8 mouse cellular contexts compared by ENCODE assay signal in the genomic region with DNA sequence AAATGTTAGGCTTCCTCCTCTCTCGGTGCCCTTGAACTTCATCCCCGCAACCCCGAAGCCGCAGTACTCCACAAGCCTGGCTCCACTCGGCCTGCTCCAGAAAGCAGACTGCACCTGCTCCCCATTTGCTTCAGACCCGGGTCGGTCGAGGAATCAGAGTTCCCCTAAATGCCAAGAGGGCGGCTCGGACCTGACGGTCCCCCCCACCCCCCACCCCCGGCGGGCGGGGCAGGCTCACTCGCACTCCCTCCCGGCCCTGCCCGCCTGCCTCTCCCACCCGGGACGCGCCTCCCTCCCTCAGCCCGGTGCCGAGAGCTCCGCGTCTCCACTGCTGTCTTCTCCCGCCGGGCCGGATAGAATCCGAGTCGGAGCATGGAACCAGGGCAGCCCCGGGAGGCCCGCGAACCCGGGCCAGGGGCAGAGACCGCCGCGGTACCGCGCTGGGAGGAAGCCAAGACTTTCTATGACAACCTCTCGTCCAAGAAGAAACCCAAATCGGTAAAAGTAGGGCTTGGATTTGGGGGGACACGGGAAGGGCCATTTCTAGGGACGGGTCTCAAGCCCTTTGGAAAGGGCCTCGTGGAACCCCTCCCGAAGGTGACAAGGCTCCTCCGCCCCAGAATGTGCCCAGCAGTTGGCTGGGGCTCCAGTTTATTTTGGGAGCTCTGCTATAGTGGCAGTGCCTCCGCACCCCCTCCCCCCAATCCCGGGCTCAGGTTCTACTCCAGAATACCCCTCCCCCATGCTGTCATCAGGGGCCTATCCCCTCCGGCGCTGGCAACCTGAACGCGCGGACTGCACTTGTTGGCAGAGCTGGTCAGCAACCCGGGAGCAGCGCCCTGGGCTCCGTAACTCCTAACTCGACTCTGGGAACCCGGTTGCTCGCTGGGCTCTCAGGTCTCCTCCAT. TPM values are rescaled to one million over a fixed set of nuclear protein-coding genes. Genes with fewer than 3 reads are reported as not detected.
DNase-seq lines count a peak whose midpoint lies in the region; ATAC-seq and TF ChIP-seq lines count a peak whose summit lies in the region.

A gene (plus strand): TSS at position 319 of the 908 bp plus-strand sequence.

- H3K4me2 ChIP-seq in embryonic facial prominence, embryonic 14.5 days (ENCODE audit: low read depth, low read length), result peak within 1 kb of the TSS; percentile 85
- peak within 1 kb of the TSS; percentile 92 for H3K4me2 ChIP-seq in heart, embryonic 14.5 days (ENCODE audit: low read length)
- peak within 1 kb of the TSS; percentile 85 for H3K4me2 ChIP-seq in stomach, embryonic 16.5 days (ENCODE audit: low read depth, low read length)

- no peaks in the 10 kb centered on the region for H3K9me3 ChIP-seq in ES-E14 (ENCODE audit: control insufficient read depth, insufficient read depth, low read depth, low read length)
- H3K9me3 ChIP-seq in embryonic facial prominence, embryonic 14.5 days (ENCODE audit: control insufficient read depth, low read length), result no peaks in the 10 kb centered on the region
- H3K9me3 ChIP-seq in heart, embryonic 14.5 days (ENCODE audit: control insufficient read depth, low read length), result no peaks in the 10 kb centered on the region
- no peaks in the 10 kb centered on the region for H3K9me3 ChIP-seq in stomach, embryonic 16.5 days (replicated peaks; ENCODE audit: control insufficient read depth, low read length)

- H3K36me3 ChIP-seq in ES-E14 (ENCODE audit: control insufficient read depth, insufficient read depth, low read length, poor library complexity, severe bottlenecking), result no peaks in the 10 kb centered on the region
- no peaks in the 10 kb centered on the region for H3K36me3 ChIP-seq in embryonic facial prominence, embryonic 14.5 days (ENCODE audit: control insufficient read depth, insufficient read depth, low read length)
- H3K36me3 ChIP-seq in heart, embryonic 14.5 days (ENCODE audit: control insufficient read depth, insufficient read depth, low read length), result no peaks in the 10 kb centered on the region
- H3K36me3 ChIP-seq in stomach, embryonic 16.5 days (ENCODE audit: control insufficient read depth, insufficient read depth, low read length), result no peaks in the 10 kb centered on the region
- no peaks in the 10 kb centered on the region for H3K36me3 ChIP-seq in thymus, adult 2 months (ENCODE audit: control insufficient read depth, insufficient read depth, low read length)

- in situ Hi-C loops in ES-E14 (cut with MboI; ENCODE audit: low sequenced_read_pairs in 2 of 2, unreplicated experiment in 2 of 2), result no loop called here

- H3K4me1 ChIP-seq in ES-E14 (ENCODE audit: control insufficient read depth in 2 of 2, insufficient read depth in 2 of 2, low read length in 2 of 2, poor library complexity in 1 of 2), result peaks cover 0 to 4% of the 10 kb centered on the region in 2 experiments; a peak in 1 of 4 replicates
- H3K4me1 ChIP-seq in embryonic facial prominence, embryonic 14.5 days (ENCODE audit: control insufficient read depth, insufficient read depth, low read length), result peaks cover 11% of the 10 kb centered on the region; the same call in 1 of the 2 replicates
- peaks cover 17 to 20% of the 10 kb centered on the region in 2 experiments for H3K4me1 ChIP-seq in heart, embryonic 14.5 days (ENCODE audit: control insufficient read depth in 2 of 2, insufficient read depth in 2 of 2, low read length in 2 of 2)
- H3K4me1 ChIP-seq in stomach, embryonic 16.5 days (ENCODE audit: control insufficient read depth, insufficient read depth, low read length), result peaks cover 6% of the 10 kb centered on the region; the same call in 1 of the 2 replicates
- no peaks in the 10 kb centered on the region for H3K4me1 ChIP-seq in thymus, adult 2 months (replicated peaks; ENCODE audit: control insufficient read depth, insufficient read depth, low read length)

- TF ChIP-seq CTCF in thymus, adult 2 months (IDR thresholded peaks at IDR 0.05; ENCODE audit: borderline replicate concordance, control insufficient read depth, extremely low read depth, insufficient read depth, low read length, poor library complexity), result no peak

- no peak within 1 kb of the TSS for H3K9ac ChIP-seq in ES-E14 (ENCODE audit: insufficient read depth, low read depth, low read length, poor library complexity, severe bottlenecking)
- peak within 1 kb of the TSS; percentile 57 for H3K9ac ChIP-seq in embryonic facial prominence, embryonic 14.5 days (ENCODE audit: low read depth, low read length)
- H3K9ac ChIP-seq in heart, embryonic 14.5 days (ENCODE audit: low read length), result peak within 1 kb of the TSS; percentile 78
- H3K9ac ChIP-seq in stomach, embryonic 16.5 days (ENCODE audit: low read length), result peak within 1 kb of the TSS; percentile 63

- peak within 1 kb of the TSS; percentile 38 to 41 for H3K4me3 ChIP-seq in ES-E14 (ENCODE audit: insufficient read depth in 1 of 2, low read depth in 1 of 2, low read length in 2 of 2, poor library complexity in 1 of 2, severe bottlenecking in 1 of 2)
- peak within 1 kb of the TSS; percentile 41 for H3K4me3 ChIP-seq in embryonic facial prominence, embryonic 14.5 days (ENCODE audit: low read depth, low read length)
- peak within 1 kb of the TSS; percentile 47 to 49 for H3K4me3 ChIP-seq in heart, embryonic 14.5 days (ENCODE audit: control insufficient read depth in 1 of 2, insufficient read depth in 1 of 2, low read depth in 1 of 2, low read length in 2 of 2)
- H3K4me3 ChIP-seq in stomach, embryonic 16.5 days (replicated peaks; ENCODE audit: low read length), result peak within 1 kb of the TSS; percentile 47
- no peak within 1 kb of the TSS for H3K4me3 ChIP-seq in thymus, adult 2 months (ENCODE audit: control insufficient read depth, insufficient read depth, low read length)

- no peak for TF ChIP-seq POLR2A in thymus, adult 2 months (IDR thresholded peaks at IDR 0.05; ENCODE audit: control insufficient read depth, extremely low read depth, insufficient read depth, low read length, poor library complexity)

- 3% methylated on average over 41 of the region's 58 CpGs for WGBS in embryonic facial prominence, embryonic 14.5 days
- WGBS in heart, embryonic 14.5 days, result 1% methylated on average over 57 of the region's 58 CpGs
- WGBS in stomach, embryonic 16.5 days, result 2% methylated on average over 58 of the region's 58 CpGs
- WGBS in thymus, adult 2 months, result 10% methylated on average over 58 of the region's 58 CpGs

- no peak within 1 kb of the TSS for H3K27ac ChIP-seq in ES-E14 (ENCODE audit: insufficient read depth, low read depth, low read length, poor library complexity, severe bottlenecking)
- H3K27ac ChIP-seq in embryonic facial prominence, embryonic 14.5 days (replicated peaks; ENCODE audit: low read depth, low read length), result no peak within 1 kb of the TSS
- peak within 1 kb of the TSS; percentile 40 to 70; a peak in 3 of 4 replicates for H3K27ac ChIP-seq in heart, embryonic 14.5 days (replicated peaks in 1 of 2; ENCODE audit: control insufficient read depth in 1 of 2, insufficient read depth in 1 of 2, low read depth in 2 of 2, low read length in 2 of 2)
- no peak within 1 kb of the TSS for H3K27ac ChIP-seq in stomach, embryonic 16.5 days (ENCODE audit: low read length)
- H3K27ac ChIP-seq in thymus, adult 2 months (ENCODE audit: control insufficient read depth, insufficient read depth, low read length), result no peak within 1 kb of the TSS

- peak; percentile 37 for ATAC-seq in embryonic facial prominence, embryonic 14.5 days (ENCODE audit: low read depth)
- ATAC-seq in heart, embryonic 14.5 days (ENCODE audit: insufficient number of reproducible peaks, insufficient read depth, low FRiP score, low read depth), result peak; percentile 62; the same call in 1 of the 2 replicates
- ATAC-seq in stomach, embryonic 16.5 days (ENCODE audit: insufficient read depth, low FRiP score), result no peak; the same call in none of the 2 replicates

- DNase-seq in ES-E14 (ENCODE audit: low read depth, low spot score), result no peak
- DNase-seq in adrenal gland, postnatal 36 days, result peak; percentile 79 to 88
- DNase-seq in embryonic facial prominence, embryonic 14.5 days (ENCODE audit: low spot score), result no peak
- DNase-seq in kidney, postnatal 4 days, result peak; percentile 38 to 56
- peak; percentile 18 for DNase-seq in lung, postnatal 10 days
- DNase-seq in thymus, adult 2 months, result no peak

- peaks cover 32% of the 10 kb centered on the region for H3K27me3 ChIP-seq in embryonic facial prominence, embryonic 14.5 days (replicated peaks; ENCODE audit: control insufficient read depth, insufficient read depth, low read length)
- peaks cover 46% of the 10 kb centered on the region for H3K27me3 ChIP-seq in heart, embryonic 14.5 days (ENCODE audit: control insufficient read depth, insufficient read depth, low read length)
- H3K27me3 ChIP-seq in stomach, embryonic 16.5 days (ENCODE audit: control insufficient read depth, insufficient read depth, low read length), result peaks cover 39% of the 10 kb centered on the region
- peaks cover 11% of the 10 kb centered on the region; the same call in 1 of the 2 replicates for H3K27me3 ChIP-seq in thymus, adult 2 months (ENCODE audit: control insufficient read depth, insufficient read depth, low read length)

TF ChIP-seq in ES-E14, 5 proteins besides CTCF, POLR2A, EP300 and RAD21:
- TF ChIP-seq CHD2 (IDR thresholded peaks at IDR 0.05; ENCODE audit: low read depth, low read length), result no peak
- TF ChIP-seq MAFK (IDR thresholded peaks at IDR 0.05; ENCODE audit: insufficient read depth, low read depth, low read length), result no peak
- TF ChIP-seq HCFC1 (IDR thresholded peaks at IDR 0.05; ENCODE audit: borderline replicate concordance, insufficient read depth, low read length), result no peak
- TF ChIP-seq ZNF384 (IDR thresholded peaks at IDR 0.05; ENCODE audit: low read depth, low read length), result no peak
- TF ChIP-seq ZC3H11A (IDR thresholded peaks at IDR 0.05; ENCODE audit: borderline replicate concordance, low read depth, low read length), result no peak

RNA-seq across cellular contexts. Expression of the gene that starts here (rescaled TPM):
- not detected in 2 replicates for total RNA-seq in ES-E14 (2012; rRNA removed)
- 10 to 100 TPM; 44.9 to 55.3 TPM for total RNA-seq in adrenal gland, postnatal 36 days (2021)
- polyA plus RNA-seq in embryonic facial prominence, embryonic 14.5 days (2014; fragmentation: Nextera tagmentation; extraction: Ambion mirVana), result 0.22 TPM in 1 of 2 replicates, not detected in the other
- 1.7 and 2.1 TPM in 2 replicates for polyA plus RNA-seq in heart, embryonic 14.5 days (2014; fragmentation: Nextera tagmentation; extraction: Ambion mirVana)
- polyA plus RNA-seq in stomach, embryonic 16.5 days (2015; fragmentation: Nextera tagmentation; extraction: Ambion mirVana), result not detected in 2 replicates
- polyA plus RNA-seq in thymus, adult 2 months (2012; rRNA removed), result 0.14 and 1.3 TPM in 2 replicates

Comparison
In these comparisons a context has a peak if more than half of its experiments do, and no peak if none do; other contexts are left out.
1. RNA of the gene that starts here (total RNA-seq): 44.9 to 55.3 TPM in adrenal gland, postnatal 36 days; not detected in ES-E14; every median in the first group is over 10 times any median in the second.
2. Peak in ATAC-seq, H3K4me3 ChIP-seq, H3K9ac ChIP-seq and H3K4me2 ChIP-seq in embryonic facial prominence, embryonic 14.5 days; RNA of the gene not detected or under 1 TPM.
3. DNase-seq: peak in adrenal gland, postnatal 36 days (2 of 2), kidney, postnatal 4 days (2 of 2) and lung, postnatal 10 days (single experiment); none in ES-E14 (single experiment), embryonic facial prominence, embryonic 14.5 days (single experiment) and thymus, adult 2 months (single experiment).
4. H3K27ac ChIP-seq: peak in heart, embryonic 14.5 days (2 of 2); none in ES-E14 (single experiment), embryonic facial prominence, embryonic 14.5 days (single experiment), stomach, embryonic 16.5 days (single experiment) and thymus, adult 2 months (single experiment).
5. Peak in every context shown above with its lines, with median percentiles within 50 percentile points of each other: H3K4me2 ChIP-seq.